Mouse (Mus musculus): ENCODE results near the gene Map3k1. TPM values are rescaled to one million over a fixed set of nuclear protein-coding genes. Genes with fewer than 3 reads are reported as not detected.
A peak's percentile ranks its signal among the peaks of the same experiment; 100 is the strongest.

Map3k1 gene
- polyA plus RNA-seq, 1 experiment, result 15.2 TPM

- no peak for TF ChIP-seq POLR2A (IDR thresholded peaks at IDR 0.05; ENCODE audit: borderline replicate concordance, extremely low read depth, insufficient read depth, insufficient read length, poor library complexity, severe bottlenecking)
- no peak for TF ChIP-seq CTCF (IDR thresholded peaks at IDR 0.05; ENCODE audit: borderline replicate concordance, extremely low read depth, insufficient read depth, insufficient read length)
These were observed 52.9 kb downstream of the Map3k1 start for GRCm38 (mm10) chr13:111755937-111756336.

DNA sequence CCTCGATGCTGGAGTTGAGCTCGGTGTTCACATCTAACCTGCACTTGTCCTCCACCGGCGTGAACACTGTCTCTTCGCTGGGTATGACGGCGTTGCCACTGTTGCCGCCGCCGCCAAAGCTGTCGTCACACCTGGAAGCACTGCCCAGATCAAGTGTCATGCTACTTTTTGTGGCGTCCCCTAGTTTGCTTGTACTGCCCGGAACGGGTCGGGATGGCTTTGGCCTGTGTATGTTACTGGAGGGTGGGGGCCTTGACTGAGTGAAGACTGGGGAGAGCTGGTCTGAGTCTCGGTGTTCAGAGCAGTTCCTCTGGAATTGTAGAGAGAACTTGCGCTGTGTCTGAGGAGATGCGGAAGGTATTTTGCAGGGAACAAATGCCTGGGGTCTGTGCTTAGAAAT is 53.4 kb downstream of the Map3k1 start:
- no peak for DNase-seq (ENCODE audit: low read depth)
- TF ChIP-seq POLR2A (IDR thresholded peaks at IDR 0.05; ENCODE audit: borderline replicate concordance, extremely low read depth, insufficient read depth, insufficient read length, poor library complexity, severe bottlenecking) (no peak), CTCF (IDR thresholded peaks at IDR 0.05; ENCODE audit: borderline replicate concordance, extremely low read depth, insufficient read depth, insufficient read length) (no peak)

More at GRCm38 (mm10) chr13:111755937-111756336, 52.9 kb downstream of the Map3k1 start:
- no peak for DNase-seq (ENCODE audit: low read depth)

GRCm38 (mm10) chr13:111753321-111753720 is 55.5 kb downstream of the Map3k1 start:
- no peak for DNase-seq (ENCODE audit: low read depth)
- TF ChIP-seq POLR2A (IDR thresholded peaks at IDR 0.05; ENCODE audit: borderline replicate concordance, extremely low read depth, insufficient read depth, insufficient read length, poor library complexity, severe bottlenecking) (no peak), CTCF (IDR thresholded peaks at IDR 0.05; ENCODE audit: borderline replicate concordance, extremely low read depth, insufficient read depth, insufficient read length) (no peak)

DNA sequence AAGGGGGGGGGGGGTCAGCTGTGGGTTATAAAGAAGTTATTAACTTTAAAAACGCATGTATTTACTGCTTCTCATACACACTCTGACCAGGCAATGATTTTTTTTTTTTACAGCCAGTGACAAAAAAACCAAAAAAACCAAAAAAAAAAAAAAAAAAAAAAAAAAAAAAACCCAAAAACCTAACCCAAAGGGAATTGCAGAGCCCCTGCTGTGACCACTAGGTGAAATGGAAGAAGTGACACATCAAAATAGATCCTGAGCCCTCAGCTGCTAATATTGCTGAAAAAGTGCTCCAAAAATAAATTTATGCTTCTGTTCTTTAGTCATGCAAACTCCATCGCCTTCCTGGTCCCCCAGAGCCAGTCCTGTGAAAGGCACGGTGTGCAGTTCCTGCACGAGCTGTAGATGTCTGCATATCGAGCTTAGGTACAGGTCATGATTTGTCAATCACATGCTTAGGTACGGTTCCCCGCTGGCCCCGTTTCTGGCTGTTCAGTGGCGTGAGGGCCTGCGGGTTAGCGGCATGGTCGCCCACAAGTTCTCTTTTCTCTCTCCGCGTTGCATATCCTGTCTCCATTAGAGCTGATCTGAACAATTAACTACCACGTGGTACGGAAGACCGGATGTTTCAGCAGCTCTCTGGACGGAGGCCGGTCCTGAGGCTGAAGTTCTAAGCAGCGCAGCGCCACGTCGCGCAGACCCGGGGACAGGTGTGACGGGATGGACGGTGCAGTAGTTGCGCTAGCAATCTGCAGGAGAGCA is 60.3 kb downstream of the Map3k1 start:
- TF ChIP-seq CTCF (IDR thresholded peaks at IDR 0.05; ENCODE audit: borderline replicate concordance, extremely low read depth, insufficient read depth, insufficient read length) (no peak), POLR2A (IDR thresholded peaks at IDR 0.05; ENCODE audit: borderline replicate concordance, extremely low read depth, insufficient read depth, insufficient read length, poor library complexity, severe bottlenecking) (no peak)
- no peak for DNase-seq (ENCODE audit: low read depth)

DNA sequence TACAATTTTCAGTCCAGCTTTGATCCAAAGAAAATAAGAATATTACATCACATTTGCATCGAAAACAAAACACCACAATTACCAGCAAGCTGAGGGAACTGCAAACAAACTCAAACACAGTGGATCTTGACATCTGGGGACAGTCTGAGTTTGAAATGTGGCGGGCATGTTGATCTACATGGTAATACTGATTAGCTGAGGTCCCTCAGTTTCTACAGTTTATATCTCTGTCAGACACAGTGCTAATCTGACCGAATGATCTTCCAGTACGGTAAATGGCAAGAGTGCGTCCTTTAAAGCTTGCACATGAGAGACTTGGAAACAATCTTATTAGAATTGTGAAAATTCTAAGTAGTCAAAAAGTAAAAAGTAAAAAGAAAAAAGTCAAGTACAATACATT is 62.0 kb downstream of the Map3k1 start:
- DNase-seq (ENCODE audit: low read depth), result no peak
- no peak for TF ChIP-seq CTCF (IDR thresholded peaks at IDR 0.05; ENCODE audit: borderline replicate concordance, extremely low read depth, insufficient read depth, insufficient read length)
- no peak for TF ChIP-seq POLR2A (IDR thresholded peaks at IDR 0.05; ENCODE audit: borderline replicate concordance, extremely low read depth, insufficient read depth, insufficient read length, poor library complexity, severe bottlenecking)

GRCm38 (mm10) chr13:111745216-111745615 is 63.6 kb downstream of the Map3k1 start:
- no peak for DNase-seq (ENCODE audit: low read depth)

GRCm38 (mm10) chr13:111744233-111745000 is 64.4 kb downstream of the Map3k1 start:
- TF ChIP-seq CTCF (IDR thresholded peaks at IDR 0.05; ENCODE audit: borderline replicate concordance, extremely low read depth, insufficient read depth, insufficient read length), result no peak
- TF ChIP-seq POLR2A (IDR thresholded peaks at IDR 0.05; ENCODE audit: borderline replicate concordance, extremely low read depth, insufficient read depth, insufficient read length, poor library complexity, severe bottlenecking), result no peak
- no peak for DNase-seq (ENCODE audit: low read depth)

More at GRCm38 (mm10) chr13:111745216-111745615, 63.6 kb downstream of the Map3k1 start:
- TF ChIP-seq CTCF (IDR thresholded peaks at IDR 0.05; ENCODE audit: borderline replicate concordance, extremely low read depth, insufficient read depth, insufficient read length), result no peak
- no peak for TF ChIP-seq POLR2A (IDR thresholded peaks at IDR 0.05; ENCODE audit: borderline replicate concordance, extremely low read depth, insufficient read depth, insufficient read length, poor library complexity, severe bottlenecking)

GRCm38 (mm10) chr13:111741991-111742615 is 66.7 kb downstream of the Map3k1 start:
- TF ChIP-seq POLR2A (IDR thresholded peaks at IDR 0.05; ENCODE audit: borderline replicate concordance, extremely low read depth, insufficient read depth, insufficient read length, poor library complexity, severe bottlenecking), result no peak
- peak; percentile 26; the same call in 1 of the 2 replicates for TF ChIP-seq CTCF (IDR thresholded peaks at IDR 0.05; ENCODE audit: borderline replicate concordance, extremely low read depth, insufficient read depth, insufficient read length)
- DNase-seq (ENCODE audit: low read depth), result peak; percentile 84

DNA sequence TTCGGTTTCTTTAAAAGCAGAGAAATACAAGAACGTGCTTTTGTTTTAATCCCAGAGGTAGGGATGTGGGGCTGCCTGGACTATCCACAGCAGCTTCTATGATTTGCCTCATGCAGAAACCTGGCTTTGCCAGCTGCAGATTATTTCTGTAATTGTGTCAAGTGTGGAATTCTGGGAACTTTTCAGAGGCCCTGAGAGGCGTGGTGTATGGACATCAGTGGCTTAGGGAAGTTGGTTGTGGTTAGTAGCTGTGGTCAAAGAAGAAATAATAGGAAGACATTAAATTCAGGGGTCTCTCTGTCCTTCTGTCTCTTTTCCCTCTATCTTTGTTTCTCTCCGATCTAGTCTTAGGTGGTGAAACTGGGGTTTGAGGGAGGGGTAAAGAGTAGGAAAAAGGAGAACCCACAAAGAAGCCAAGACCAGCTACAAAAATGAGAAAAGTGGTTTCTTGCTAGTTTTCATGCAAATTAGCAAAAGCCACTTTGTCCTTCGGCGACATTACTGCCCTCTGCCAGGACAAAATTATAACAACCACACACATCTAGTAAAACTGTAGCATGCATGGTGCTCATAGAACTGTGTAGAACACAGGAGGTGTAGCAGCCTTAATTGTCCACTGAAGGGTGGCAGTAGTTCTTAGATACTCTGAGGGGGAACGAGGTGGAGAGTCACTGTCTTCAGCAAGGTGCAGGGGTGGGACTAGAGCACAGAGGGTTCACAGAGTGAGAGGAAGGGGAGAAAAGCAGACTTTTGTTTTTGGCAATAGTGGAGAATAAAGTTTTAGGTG is 67.4 kb downstream of the Map3k1 start:
- no peak for TF ChIP-seq POLR2A (IDR thresholded peaks at IDR 0.05; ENCODE audit: borderline replicate concordance, extremely low read depth, insufficient read depth, insufficient read length, poor library complexity, severe bottlenecking)
- no peak for TF ChIP-seq CTCF (IDR thresholded peaks at IDR 0.05; ENCODE audit: borderline replicate concordance, extremely low read depth, insufficient read depth, insufficient read length)
- no peak for DNase-seq (ENCODE audit: low read depth)

GRCm38 (mm10) chr13:111726898-111727297 is 81.9 kb downstream of the Map3k1 start:
- TF ChIP-seq CTCF (IDR thresholded peaks at IDR 0.05; ENCODE audit: borderline replicate concordance, extremely low read depth, insufficient read depth, insufficient read length) (no peak), POLR2A (IDR thresholded peaks at IDR 0.05; ENCODE audit: borderline replicate concordance, extremely low read depth, insufficient read depth, insufficient read length, poor library complexity, severe bottlenecking) (no peak)
- no peak for DNase-seq (ENCODE audit: low read depth)
